Mouse (Mus musculus): ENCODE data around the gene Myoz2. TPM values are rescaled to one million over a fixed set of nuclear protein-coding genes. Genes with fewer than 3 reads are reported as not detected.
A peak's percentile ranks its signal among the peaks of the same experiment; 100 is the strongest.

Gene Myoz2
- total RNA-seq (2014; fragmentation: Nextera tagmentation), result not detected in 2 replicates
- total RNA-seq (2017), result not detected in 2 replicates

- no peak for ATAC-seq (replicated peaks; ENCODE audit: poor library complexity, severe bottlenecking)
Measured at GRCm38 (mm10) chr3:123034752-123035151, at the start of gene Myoz2. Myoz2 (minus strand) TSS chr3:123035015.

GRCm38 (mm10) chr3:123081665-123082064 is 46.9 kb upstream of the Myoz2 start:
- ATAC-seq (replicated peaks; ENCODE audit: poor library complexity, severe bottlenecking), result no peak

DNA sequence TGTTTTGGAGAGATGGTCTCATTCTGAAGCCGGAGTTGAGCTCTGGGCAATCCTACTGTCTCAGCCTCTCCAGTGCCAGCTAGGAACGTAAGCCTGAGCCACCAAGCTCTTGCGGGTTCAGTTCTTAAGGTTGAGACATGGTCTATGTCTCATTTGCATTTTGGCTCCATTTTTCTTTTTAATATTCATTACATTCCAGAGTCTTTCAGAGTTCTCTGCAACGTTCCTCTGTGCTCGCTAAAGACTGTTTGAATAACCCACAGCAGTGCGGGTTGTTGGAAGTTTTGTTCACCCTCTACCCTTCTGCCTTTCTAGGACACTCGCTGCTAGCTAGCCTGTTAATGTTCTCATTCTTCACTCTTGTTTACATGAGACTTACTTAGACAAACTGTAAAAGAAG is 46.1 kb upstream of the Myoz2 start:
- ATAC-seq (replicated peaks; ENCODE audit: poor library complexity, severe bottlenecking), result no peak

DNA sequence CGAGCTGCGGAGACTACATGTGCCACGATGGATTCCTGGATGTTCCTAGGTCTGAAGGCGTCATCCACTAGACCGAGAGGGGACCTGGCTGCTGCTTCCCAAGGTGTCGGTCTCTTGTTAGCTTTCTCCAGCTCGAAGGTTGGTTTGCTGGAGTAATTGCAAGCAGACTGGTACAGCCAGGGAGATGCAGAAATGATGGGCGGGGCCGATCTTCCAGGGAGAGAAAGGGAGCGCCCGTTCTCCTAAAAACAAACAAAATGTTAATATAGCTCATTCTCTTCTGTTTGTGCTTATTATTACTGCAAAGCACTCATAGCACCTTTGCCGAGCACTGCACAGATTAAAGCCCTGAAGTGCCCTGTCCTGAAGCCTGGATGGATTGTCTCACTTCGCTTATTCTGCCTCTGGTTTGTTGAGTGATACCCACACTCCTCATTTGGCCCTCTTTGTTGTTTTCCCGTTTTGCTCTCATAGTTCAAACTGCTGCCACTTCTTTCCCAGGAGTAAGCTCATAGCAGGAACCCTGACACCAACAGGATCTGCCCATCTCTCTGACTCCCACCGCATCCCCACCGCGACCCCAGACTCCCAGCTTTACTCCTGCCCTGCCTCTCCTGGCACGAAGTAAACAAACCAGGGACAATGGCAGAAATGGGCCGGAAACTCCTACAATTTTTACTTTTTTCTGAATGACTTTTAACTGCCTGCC is 45.4 kb upstream of the Myoz2 start:
- ATAC-seq (replicated peaks; ENCODE audit: poor library complexity, severe bottlenecking), result no peak

DNA sequence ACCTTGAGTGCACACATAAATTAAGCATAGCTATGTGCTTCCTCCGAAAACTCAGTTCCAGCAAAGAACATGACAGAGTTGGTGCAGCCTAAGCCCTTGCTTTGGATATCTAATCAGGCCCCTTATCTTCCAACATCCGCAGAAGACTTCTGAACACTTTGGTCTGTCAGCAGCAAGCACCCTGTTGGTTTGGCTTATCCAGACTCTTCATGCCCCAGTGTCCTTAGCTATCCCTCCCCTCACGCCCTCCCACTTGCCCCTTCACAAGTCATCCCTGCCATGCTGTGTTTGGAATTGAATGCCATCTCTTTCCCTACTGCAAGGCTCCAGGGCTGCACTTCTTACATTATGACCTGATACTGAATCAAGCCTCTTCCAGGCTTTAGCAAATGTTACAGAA is 40.9 kb upstream of the Myoz2 start:
- no peak for ATAC-seq (replicated peaks; ENCODE audit: poor library complexity, severe bottlenecking)

DNA sequence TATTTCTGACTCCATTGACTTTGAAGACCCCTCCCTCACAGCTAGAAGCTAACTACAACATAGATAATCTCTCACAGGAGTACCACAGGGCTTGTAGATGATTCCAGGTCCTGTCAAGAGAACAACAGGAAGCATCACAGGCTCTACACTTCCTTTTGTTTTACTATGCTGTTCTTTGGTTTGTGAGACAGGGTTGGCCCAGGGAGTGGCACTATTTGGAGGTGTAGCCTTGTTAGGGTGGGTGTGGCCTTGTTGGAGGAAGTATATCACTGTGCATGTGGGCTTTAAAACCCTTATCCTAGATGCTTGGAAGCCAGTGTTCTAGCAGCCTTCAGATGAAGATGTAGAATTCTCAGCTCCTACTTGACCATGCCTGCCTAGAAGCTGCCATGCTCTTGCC is 40.2 kb upstream of the Myoz2 start:
- ATAC-seq (replicated peaks; ENCODE audit: poor library complexity, severe bottlenecking), result no peak

GRCm38 (mm10) chr3:123073351-123073750 is 38.5 kb upstream of the Myoz2 start:
- ATAC-seq (replicated peaks; ENCODE audit: poor library complexity, severe bottlenecking), result peak; percentile 62

- no peak for ATAC-seq (replicated peaks; ENCODE audit: poor library complexity, severe bottlenecking)
Measured at GRCm38 (mm10) chr3:123072472-123072871, 37.7 kb upstream of the Myoz2 start.

- ATAC-seq (replicated peaks; ENCODE audit: poor library complexity, severe bottlenecking), result no peak
Measured at GRCm38 (mm10) chr3:123070996-123071395, 36.2 kb upstream of the Myoz2 start.

DNA sequence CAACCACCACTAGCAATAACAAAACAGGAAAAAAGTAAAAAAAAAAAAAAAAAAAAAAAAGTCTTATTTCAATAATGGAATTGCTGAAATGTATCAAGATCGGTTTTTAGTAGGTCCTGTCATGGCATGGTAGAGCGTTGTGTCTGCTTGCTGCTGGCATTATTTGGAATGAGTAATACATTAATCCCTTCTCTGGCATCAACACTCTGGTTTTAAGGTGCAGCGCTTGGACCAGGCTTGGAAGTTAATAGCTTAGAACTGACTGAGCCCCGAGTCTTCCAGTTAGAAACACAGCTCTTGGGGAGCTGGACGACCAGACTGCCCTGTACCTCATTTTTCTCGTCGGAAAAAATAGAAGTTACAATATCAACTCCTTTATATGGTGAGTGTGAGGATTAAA is 32.0 kb upstream of the Myoz2 start:
- ATAC-seq (replicated peaks; ENCODE audit: poor library complexity, severe bottlenecking), result no peak

DNA sequence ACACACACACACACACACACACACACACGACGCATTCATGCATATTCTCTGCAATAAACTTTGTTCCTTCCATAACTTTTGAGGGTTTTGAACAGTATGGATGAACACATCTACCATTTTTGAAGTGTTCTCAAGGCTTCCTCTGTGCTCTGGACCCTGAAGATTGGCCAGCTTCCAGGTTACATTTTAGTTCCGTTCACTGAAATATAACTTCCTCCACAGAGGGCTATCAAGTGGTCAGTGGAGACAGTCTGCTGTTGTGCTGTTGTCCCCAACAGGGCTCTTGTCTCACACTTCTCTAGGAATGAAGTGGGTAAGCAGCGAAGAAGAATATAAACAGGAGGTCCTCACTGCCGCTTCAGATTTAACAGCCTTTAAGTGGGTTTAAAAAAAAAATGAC is 30.7 kb upstream of the Myoz2 start:
- ATAC-seq (replicated peaks; ENCODE audit: poor library complexity, severe bottlenecking), result peak; percentile 29

- ATAC-seq (replicated peaks; ENCODE audit: poor library complexity, severe bottlenecking), result no peak
Measured at GRCm38 (mm10) chr3:123064186-123064585, 29.4 kb upstream of the Myoz2 start.

- ATAC-seq (replicated peaks; ENCODE audit: poor library complexity, severe bottlenecking), result peak; percentile 91
Measured at GRCm38 (mm10) chr3:123061931-123062330, 27.1 kb upstream of the Myoz2 start.

DNA sequence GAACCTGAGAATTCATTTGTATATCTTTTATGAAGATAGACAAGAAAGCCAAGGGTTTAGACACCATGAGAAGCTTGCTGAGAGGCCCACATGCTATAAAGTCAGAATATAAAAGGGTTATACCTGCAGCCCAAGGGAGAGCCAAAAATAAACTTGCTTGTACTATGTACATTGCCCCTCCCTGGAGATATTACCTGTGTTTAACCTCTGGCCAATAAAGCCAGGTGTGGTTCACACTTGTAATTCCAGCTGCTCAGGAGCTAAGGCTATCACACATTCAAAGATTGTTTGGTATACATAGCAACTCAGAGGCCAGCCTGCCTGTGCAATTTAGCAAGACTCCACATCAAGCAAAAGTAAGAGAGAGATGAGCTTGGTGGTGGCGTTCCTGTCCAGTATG is 24.0 kb upstream of the Myoz2 start:
- no peak for ATAC-seq (replicated peaks; ENCODE audit: poor library complexity, severe bottlenecking)

DNA sequence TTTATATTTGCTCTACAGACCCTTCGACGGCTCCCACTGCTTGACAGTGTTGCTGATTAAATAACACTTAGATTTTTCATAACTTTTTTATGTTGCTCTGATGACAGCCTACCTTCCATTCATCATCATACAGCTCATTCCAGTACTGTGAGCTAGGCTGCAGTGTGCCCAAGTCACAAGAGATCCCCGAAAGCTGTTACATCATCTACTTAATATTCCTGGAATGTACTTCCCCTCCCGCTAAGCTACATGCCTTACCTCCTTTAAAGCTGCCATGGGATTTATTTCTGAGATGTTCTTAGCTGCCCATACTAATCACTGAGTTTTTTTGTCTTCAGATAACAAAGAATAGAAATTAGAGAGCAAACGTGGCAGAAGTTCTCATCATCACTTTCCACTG is 19.4 kb upstream of the Myoz2 start:
- ATAC-seq (replicated peaks; ENCODE audit: poor library complexity, severe bottlenecking), result peak; percentile 45; the same call in 1 of the 2 replicates

- peak; percentile 96 for ATAC-seq (replicated peaks; ENCODE audit: poor library complexity, severe bottlenecking)
Measured at GRCm38 (mm10) chr3:123053192-123053938, 18.6 kb upstream of the Myoz2 start.

- no peak for ATAC-seq (replicated peaks; ENCODE audit: poor library complexity, severe bottlenecking)
Measured at GRCm38 (mm10) chr3:123042308-123042707, 7.5 kb upstream of the Myoz2 start.

- ATAC-seq (replicated peaks; ENCODE audit: poor library complexity, severe bottlenecking), result no peak
Measured at GRCm38 (mm10) chr3:123033804-123034203, 1.0 kb downstream of the Myoz2 start.

DNA sequence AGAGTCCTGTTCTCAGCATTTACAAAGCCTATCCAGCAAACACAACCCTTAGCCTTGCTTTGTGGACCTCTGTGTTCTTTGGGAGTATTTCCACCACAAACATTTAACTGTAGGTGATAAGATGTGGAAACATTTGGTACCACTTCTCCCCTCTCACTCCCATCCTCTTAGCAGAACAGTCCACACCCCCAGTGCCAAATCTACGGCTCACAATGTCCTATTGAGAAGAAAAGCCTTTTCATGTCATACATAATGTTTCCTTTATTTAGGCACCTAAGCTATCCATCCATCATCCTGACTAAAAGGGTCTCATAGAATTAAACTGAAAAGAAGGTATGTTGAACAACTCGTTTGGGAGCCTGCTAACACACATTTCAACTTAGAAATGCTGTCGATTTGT is 9.2 kb downstream of the Myoz2 start:
- ATAC-seq (replicated peaks; ENCODE audit: poor library complexity, severe bottlenecking), result no peak

- no peak; the same call in 1 of the 2 replicates for ATAC-seq (replicated peaks; ENCODE audit: poor library complexity, severe bottlenecking)
Measured at GRCm38 (mm10) chr3:123024496-123025234, 10.2 kb downstream of the Myoz2 start.

DNA sequence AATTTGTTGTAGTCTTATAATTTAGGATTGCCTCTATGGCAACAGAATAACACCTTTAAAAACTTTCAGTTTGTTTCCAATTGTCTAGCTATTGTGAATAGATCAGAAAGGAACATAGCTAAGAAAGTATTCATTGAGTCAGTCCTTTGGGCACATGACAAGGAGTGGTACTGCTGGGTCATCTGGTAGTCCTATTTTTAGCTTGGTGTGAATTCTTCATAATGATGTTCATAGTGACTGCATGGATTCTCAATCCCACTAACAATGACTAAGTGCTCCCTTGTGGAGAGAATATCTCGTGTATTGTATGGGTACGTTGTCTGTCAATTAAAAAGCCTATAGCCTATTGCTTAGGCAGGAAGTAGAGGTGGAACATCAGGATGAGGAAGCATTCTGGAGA is 16.0 kb downstream of the Myoz2 start:
- ATAC-seq (replicated peaks; ENCODE audit: poor library complexity, severe bottlenecking), result no peak
